Comparison of ENCODE assay signal across 9 mouse cellular contexts in genomic region chr17:13549975-13550895, GRCm38 (mm10).
DNase-seq lines count a peak whose midpoint lies in the region; ATAC-seq and TF ChIP-seq lines count a peak whose summit lies in the region.
"Had no signal": no experiment of that assay in that cellular context is flagged by ENCODE, and none has a peak within 500 bp of the region (broad histone marks: within the 10 kb centered on the region; RNA-seq: fewer than 3 reads in every experiment).

No protein-coding gene starts in this region.

- peaks cover 29% of the 10 kb centered on the region for H3K9me3 ChIP-seq in kidney, postnatal 0 days (replicated peaks; ENCODE audit: low read length)
- H3K9me3 ChIP-seq in embryonic facial prominence, embryonic 14.5 days (ENCODE audit: control insufficient read depth, low read length): peaks cover 56% of the 10 kb centered on the region
- H3K9me3 ChIP-seq in hindbrain, embryonic 13.5 days: peaks cover 64% of the 10 kb centered on the region
- peaks cover 38% of the 10 kb centered on the region for H3K9me3 ChIP-seq in midbrain, embryonic 16.5 days (replicated peaks; ENCODE audit: control insufficient read depth, low read length, poor library complexity, severe bottlenecking)

- no peaks in the 10 kb centered on the region for H3K4me1 ChIP-seq in kidney, postnatal 0 days (replicated peaks; ENCODE audit: insufficient read depth, low read length)
- no peaks in the 10 kb centered on the region for H3K4me1 ChIP-seq in embryonic facial prominence, embryonic 14.5 days (ENCODE audit: control insufficient read depth, insufficient read depth, low read length)
- no peaks in the 10 kb centered on the region for H3K4me1 ChIP-seq in hindbrain, embryonic 13.5 days (replicated peaks)
- H3K4me1 ChIP-seq in midbrain, embryonic 16.5 days (ENCODE audit: control insufficient read depth, insufficient read depth, low read length): 0 out of 2 replicates have a peak, but pooled peaks cover under 1% of the 10 kb centered on the region

- no peak for TF ChIP-seq CTCF in kidney, postnatal 0 days (IDR thresholded peaks at IDR 0.05; ENCODE audit: low read depth)

- no peak overlapping the region for H3K4me2 ChIP-seq in kidney, postnatal 0 days (ENCODE audit: low read length)
- no peak overlapping the region for H3K4me2 ChIP-seq in embryonic facial prominence, embryonic 14.5 days (ENCODE audit: low read depth, low read length)
- no peak overlapping the region for H3K4me2 ChIP-seq in hindbrain, embryonic 13.5 days
- no peak overlapping the region for H3K4me2 ChIP-seq in midbrain, embryonic 16.5 days (ENCODE audit: low read length)

- 68% methylated on average over 9 of the region's 9 CpGs for WGBS in kidney, postnatal 0 days
- WGBS in embryonic facial prominence, embryonic 14.5 days: 58% methylated on average over 9 of the region's 9 CpGs
- 69% methylated on average over 9 of the region's 9 CpGs for WGBS in hindbrain, embryonic 13.5 days
- WGBS in midbrain, embryonic 16.5 days: 64% methylated on average over 9 of the region's 9 CpGs

- no peaks in the 10 kb centered on the region for H3K27me3 ChIP-seq in kidney, postnatal 0 days (ENCODE audit: insufficient read depth, low read length)
- no peaks in the 10 kb centered on the region for H3K27me3 ChIP-seq in embryonic facial prominence, embryonic 14.5 days (replicated peaks; ENCODE audit: control insufficient read depth, insufficient read depth, low read length)
- no peaks in the 10 kb centered on the region for H3K27me3 ChIP-seq in hindbrain, embryonic 13.5 days
- H3K27me3 ChIP-seq in midbrain, embryonic 16.5 days (ENCODE audit: control insufficient read depth, insufficient read depth, low read depth, low read length): no peaks in the 10 kb centered on the region

- H3K9ac ChIP-seq in kidney, postnatal 0 days (ENCODE audit: low read depth, low read length): no peak overlapping the region
- no peak overlapping the region for H3K9ac ChIP-seq in embryonic facial prominence, embryonic 14.5 days (ENCODE audit: low read depth, low read length)
- no peak overlapping the region for H3K9ac ChIP-seq in hindbrain, embryonic 13.5 days
- H3K9ac ChIP-seq in midbrain, embryonic 16.5 days (ENCODE audit: low read depth, low read length): no peak overlapping the region

- no peak overlapping the region for H3K4me3 ChIP-seq in kidney, postnatal 0 days (replicated peaks; ENCODE audit: low read depth, low read length)
- H3K4me3 ChIP-seq in embryonic facial prominence, embryonic 14.5 days (ENCODE audit: low read depth, low read length): no peak overlapping the region
- H3K4me3 ChIP-seq in hindbrain, embryonic 13.5 days: no peak overlapping the region
- no peak overlapping the region for H3K4me3 ChIP-seq in midbrain, embryonic 16.5 days (ENCODE audit: low read depth, low read length)
- H3K4me3 ChIP-seq: erythroblast, embryonic 14.5 days had no signal

- H3K36me3 ChIP-seq in kidney, postnatal 0 days (ENCODE audit: insufficient read depth, low read length): no peaks in the 10 kb centered on the region
- no peaks in the 10 kb centered on the region for H3K36me3 ChIP-seq in embryonic facial prominence, embryonic 14.5 days (ENCODE audit: control insufficient read depth, insufficient read depth, low read length)
- H3K36me3 ChIP-seq in hindbrain, embryonic 13.5 days: no peaks in the 10 kb centered on the region
- H3K36me3 ChIP-seq in midbrain, embryonic 16.5 days (ENCODE audit: control insufficient read depth, insufficient read depth, low read length): no peaks in the 10 kb centered on the region

- no peak overlapping the region for H3K27ac ChIP-seq in kidney, postnatal 0 days
- no peak overlapping the region for H3K27ac ChIP-seq in embryonic facial prominence, embryonic 14.5 days (replicated peaks; ENCODE audit: low read depth, low read length)
- no peak overlapping the region for H3K27ac ChIP-seq in hindbrain, embryonic 13.5 days
- no peak overlapping the region for H3K27ac ChIP-seq in midbrain, embryonic 16.5 days (ENCODE audit: low read length)

- no peak for DNase-seq in kidney, postnatal 0 days (ENCODE audit: low spot score)
- DNase-seq in kidney, postnatal 36 days: no peak
- peak; percentile 66 for DNase-seq in embryonic facial prominence, embryonic 14.5 days (ENCODE audit: low spot score)
- no peak for DNase-seq in layer of hippocampus, adult 9-10 months (ENCODE audit: low spot score)
- DNase-seq in adrenal gland, postnatal 14 days: no peak

- peak; percentile 49 for ATAC-seq in kidney, postnatal 0 days (replicated peaks; ENCODE audit: low FRiP score, low read depth)
- ATAC-seq in embryonic facial prominence, embryonic 14.5 days (ENCODE audit: low read depth): peak; percentile 62
- ATAC-seq in hindbrain, embryonic 13.5 days (ENCODE audit: low FRiP score): peak; percentile 71
- peak; percentile 66 for ATAC-seq in midbrain, embryonic 16.5 days
- ATAC-seq: inflammation-experienced regulatory T-cells, adult 6 months had no signal
